Mouse (Mus musculus) testis, postnatal 10 days (tissue): Measurements from ENCODE around the gene Itgb6.
A peak's percentile ranks its signal among the peaks of the same experiment; 100 is the strongest.

Experiments
- DNase-seq: peaks from one replicate; pipeline ENCODE4 v3.0.0; 2021; ENCODE audit warnings: low spot score

Gene Itgb6

DNA sequence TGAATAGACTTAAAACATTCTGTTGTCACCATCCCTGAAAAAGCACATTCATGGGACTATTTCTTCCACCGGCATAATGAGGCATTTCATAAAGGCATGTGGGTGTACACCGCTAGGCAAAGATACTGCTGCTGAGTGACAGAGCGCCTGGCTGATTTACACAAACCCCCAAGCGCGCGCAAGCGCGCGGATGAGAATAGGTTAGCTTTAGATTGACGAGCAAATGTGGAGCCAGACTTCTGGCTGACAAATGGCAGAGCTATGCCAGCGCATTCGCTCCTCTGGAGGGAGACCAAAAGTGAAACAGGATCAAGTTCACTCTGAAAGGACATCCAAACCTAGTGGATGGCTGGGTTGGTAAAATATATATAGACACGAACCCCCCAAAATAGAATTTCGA is at the start of gene Itgb6:
TSS of gene Itgb6 (minus strand) at position 130 of the 400 bp plus-strand sequence.
- no peak for DNase-seq

DNA sequence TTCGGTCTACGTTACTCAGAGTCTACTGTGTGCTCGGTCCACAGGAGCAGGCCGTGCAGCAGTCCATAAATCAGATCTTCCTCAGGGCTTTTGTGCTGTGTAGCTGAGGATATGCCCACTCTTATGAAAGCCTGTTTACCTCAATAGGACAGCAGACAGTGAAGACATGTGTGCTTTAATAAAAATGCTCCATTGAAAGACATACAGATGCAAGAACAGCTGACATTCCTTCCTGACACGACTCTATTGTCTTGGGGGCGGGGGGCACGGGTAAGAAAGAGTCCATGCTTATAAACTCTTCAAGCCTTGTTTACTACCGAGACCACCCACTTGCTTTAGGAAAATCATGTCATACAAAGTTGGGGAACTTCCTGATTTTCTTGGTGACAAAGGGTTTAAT is 44.0 kb upstream of the Itgb6 start:
- DNase-seq = no peak

GRCm38 (mm10) chr2:60756218-60756617 is 33.8 kb upstream of the Itgb6 start:
- no peak for DNase-seq

DNA sequence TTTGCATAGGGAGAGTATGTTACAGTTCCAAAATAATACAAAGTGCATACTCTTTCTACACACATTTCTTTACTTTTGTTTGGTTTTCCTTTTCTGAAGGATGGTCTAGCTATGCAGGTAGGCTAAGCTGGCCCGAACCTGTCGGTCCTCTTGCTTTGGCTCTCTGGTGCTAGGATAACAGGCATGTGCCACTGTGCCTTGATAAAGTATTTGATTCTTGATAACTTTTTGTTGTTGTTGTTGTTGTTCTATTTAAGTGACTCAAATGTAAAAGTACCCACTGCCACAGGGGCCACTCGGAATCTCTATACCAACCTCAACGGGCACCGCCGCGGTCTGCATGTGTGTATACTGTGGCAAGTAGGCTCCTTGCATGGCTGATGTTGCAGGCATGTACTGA is 32.7 kb upstream of the Itgb6 start:
- DNase-seq = no peak

DNA sequence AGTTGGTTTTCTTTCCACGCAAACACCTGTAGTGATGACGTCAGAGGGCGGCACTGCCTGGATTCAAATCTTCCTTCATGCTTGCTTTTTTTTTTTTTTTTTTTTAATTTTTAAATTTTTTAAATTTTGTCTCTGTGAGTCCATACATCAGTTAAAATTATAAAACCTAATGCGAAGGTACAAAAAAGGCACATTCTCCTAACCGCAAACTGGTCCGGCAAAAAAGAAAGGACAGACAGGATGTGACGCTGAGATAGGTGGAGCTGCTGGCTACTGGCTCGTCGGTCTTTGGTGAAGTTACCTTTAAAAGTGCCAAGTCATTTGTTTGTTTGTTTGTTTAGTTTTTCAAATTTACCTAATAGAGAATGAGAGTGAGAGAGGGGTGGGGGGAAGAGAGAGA is 28.8 kb upstream of the Itgb6 start:
- no peak for DNase-seq

DNA sequence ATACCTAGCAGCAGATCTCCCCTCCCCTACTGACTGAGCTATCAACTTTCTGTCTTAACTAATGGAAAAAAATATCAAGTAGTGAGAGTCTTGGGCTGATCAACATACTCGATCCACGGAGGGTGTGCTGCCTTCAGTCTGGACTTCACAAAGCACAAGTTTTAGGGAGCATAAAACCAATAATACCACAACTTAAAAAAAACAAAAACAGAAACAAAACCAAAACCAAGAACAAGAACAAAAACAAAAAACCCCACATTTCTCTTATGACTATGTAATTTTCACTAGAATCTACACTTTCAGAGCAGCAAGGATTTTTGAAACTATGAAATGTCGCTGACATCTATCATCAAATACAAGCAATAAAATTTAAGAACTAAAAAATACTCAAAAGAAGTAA is 28.1 kb upstream of the Itgb6 start:
- no peak for DNase-seq

DNA sequence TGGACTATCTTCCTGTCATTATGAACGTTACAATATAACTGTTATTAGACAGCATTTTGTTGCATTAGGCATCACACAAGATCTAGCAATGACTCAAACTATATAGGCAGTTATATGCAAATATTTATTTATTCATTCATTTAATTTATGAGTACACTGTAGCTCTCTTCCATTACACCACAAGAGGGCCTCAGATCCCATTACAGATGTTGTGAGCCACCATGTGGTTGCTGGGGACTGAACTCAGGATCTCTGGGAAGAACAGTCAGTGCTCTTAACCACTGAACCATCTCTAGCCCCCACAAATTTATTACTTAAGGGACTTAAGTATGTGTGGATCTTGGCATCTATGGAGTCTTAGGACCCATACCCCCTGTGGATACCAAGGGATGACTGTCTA is 26.1 kb upstream of the Itgb6 start:
- DNase-seq = no peak

DNA sequence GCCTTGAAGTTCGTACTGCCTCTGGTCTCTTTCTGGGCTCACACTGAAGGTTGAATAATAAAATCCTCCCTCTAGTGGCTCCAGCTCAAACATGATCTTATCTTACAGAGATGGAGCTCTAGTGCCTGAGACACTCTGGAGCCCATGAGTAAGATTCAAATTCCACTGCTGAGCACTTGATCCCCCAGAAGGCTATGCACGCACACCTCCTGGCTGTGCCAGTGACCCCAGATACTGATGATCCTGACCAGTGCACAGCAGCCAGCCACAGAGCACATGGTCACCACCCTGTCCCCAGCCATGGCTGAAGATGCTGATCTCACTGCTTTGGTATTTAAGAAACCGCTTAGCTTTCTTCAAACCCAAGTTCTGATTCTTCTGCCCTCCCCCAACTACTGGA is 25.1 kb upstream of the Itgb6 start:
- no peak for DNase-seq

- DNase-seq = no peak
Measured at GRCm38 (mm10) chr2:60744674-60745073, 22.2 kb upstream of the Itgb6 start.

GRCm38 (mm10) chr2:60739389-60740137 is 17.1 kb upstream of the Itgb6 start:
- DNase-seq = no peak

- no peak for DNase-seq
Measured at GRCm38 (mm10) chr2:60730929-60731328, 8.5 kb upstream of the Itgb6 start.

DNA sequence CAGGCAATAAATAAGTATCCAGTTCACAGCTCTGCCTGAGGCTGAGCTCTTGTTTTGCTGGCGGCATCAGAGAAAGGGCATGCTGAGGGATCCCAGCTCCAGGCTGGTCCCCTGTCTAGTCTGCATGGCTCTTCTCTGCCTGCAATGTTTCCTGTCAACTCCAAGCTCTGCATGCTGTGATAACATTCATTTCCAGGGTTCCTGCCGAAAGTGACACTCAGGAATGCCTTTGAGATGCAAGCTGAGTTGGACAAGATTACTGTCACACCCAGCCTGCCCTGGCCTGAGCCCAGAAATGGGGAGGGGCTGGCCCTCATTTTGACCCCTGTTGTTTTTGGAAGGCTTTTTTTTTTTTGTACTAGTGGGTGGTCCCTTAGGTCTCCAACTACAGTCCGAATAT is 7.6 kb upstream of the Itgb6 start:
- peak; percentile 62 for DNase-seq

- no peak for DNase-seq
Measured at GRCm38 (mm10) chr2:60728902-60729585, 6.6 kb upstream of the Itgb6 start.

DNA sequence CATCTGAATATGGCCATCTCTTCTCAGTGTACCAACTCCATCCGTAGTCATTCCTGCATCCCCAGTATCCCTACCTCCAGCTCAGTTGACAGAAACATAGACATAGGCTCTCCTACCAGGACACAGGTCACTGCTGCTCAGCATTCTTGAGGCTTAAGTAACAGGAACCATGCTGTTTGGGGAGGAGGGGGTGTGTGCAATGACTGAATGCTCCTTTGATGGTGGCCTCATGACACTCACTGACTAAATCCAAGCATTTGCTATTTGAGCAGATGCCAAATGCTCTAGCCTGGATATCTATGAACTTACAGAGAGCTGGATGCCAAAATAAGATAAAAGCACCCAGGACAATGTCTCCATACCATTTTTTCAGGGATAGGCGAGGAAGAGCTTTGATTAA is 2.2 kb upstream of the Itgb6 start:
- no peak for DNase-seq

- no peak for DNase-seq
Measured at GRCm38 (mm10) chr2:60722967-60723366, 524 bp upstream of the Itgb6 start.

- DNase-seq = peak; percentile 60
Measured at GRCm38 (mm10) chr2:60720906-60721305, 1.5 kb downstream of the Itgb6 start.

- DNase-seq = no peak
Measured at GRCm38 (mm10) chr2:60720205-60720604, 2.2 kb downstream of the Itgb6 start.

DNA sequence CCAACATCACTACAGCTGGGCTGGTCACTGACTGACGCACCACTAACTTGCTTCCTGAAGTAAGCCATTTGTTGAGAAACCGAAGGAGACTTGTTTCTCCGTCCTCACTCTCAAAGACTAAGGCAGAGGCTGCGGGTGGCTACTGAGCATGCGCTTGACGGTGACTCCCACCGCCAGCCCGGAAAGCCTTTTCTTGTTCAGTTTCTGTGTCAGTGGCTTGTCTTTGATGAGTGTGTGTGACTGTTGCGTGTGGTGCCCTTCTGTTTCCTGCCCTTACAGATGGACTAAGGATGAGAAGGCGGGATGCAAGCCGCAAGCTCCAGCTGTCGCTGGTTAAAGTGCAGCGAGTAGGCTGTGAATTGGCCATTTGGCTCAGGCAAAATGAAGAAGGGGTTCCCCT is 5.1 kb downstream of the Itgb6 start:
- no peak for DNase-seq

DNA sequence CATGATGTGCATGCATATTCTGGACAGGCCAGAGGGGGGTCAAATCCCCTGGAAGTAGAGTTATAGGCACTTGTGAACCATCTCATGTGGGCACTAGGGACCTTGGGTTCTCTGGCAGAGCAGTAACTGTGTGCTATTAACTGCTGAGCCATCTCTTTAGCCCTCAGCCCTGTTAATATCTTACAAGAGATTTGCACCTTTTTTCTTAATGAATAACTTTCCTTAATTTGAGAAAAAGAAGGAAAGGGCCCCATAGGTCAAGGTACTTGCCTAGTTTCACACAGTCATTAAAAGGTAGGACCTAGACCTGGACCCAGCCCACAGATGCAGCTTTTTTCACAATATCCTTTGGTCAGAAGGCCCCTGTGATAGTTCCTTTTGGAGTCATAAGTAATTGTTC is 5.9 kb downstream of the Itgb6 start:
- DNase-seq = no peak

- no peak for DNase-seq
Measured at GRCm38 (mm10) chr2:60715771-60716170, 6.7 kb downstream of the Itgb6 start.

GRCm38 (mm10) chr2:60714971-60715502 is 7.4 kb downstream of the Itgb6 start:
- no peak for DNase-seq

DNA sequence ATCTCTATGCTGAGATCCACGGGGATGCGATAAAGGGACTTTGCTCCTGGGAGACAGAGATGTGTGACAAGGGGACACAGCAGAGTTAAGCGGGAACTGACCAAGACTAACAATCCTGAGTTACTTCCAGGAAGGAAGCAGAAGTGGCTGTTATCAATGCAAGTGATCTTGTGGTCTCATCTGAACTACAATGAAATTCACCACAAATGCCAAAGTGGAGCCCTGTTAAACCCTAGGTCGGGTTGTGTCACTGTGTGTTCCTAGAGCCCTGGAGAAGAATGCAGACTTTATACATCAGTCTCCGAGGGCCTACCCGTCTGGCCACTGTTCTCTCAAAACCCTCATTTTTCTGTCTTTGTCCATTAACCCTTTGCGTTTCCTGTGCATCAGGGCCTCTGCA is 8.0 kb downstream of the Itgb6 start:
- DNase-seq = no peak

- DNase-seq = no peak
Measured at GRCm38 (mm10) chr2:60713857-60714256, 8.6 kb downstream of the Itgb6 start.

DNA sequence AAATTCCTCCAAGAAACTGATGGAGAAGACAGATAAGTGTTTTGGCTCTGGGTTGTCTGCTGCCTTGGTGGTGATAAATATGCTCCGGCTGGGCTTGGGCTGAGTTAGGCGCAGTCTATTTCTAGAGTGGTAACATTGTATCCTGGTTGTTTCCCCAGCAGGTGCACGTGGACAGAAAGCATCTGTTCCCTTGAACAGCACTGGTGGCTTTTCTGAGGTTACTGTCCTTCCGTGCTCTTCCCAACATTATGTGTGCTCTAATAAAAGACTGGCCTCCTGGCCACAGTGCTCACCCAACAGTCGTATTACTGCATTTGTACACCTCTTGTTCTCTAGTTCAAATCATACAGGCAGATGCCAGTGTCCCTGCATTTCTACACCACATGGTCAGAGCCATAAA is 9.6 kb downstream of the Itgb6 start:
- no peak for DNase-seq
